ENCODE assay signal across 7 mouse cellular contexts in genomic region chr17:47695337-47695710, GRCm38 (mm10). TPM values are rescaled to one million over a fixed set of nuclear protein-coding genes. Genes with fewer than 3 reads are reported as not detected.
DNase-seq lines count a peak whose midpoint lies in the region; ATAC-seq lines count a peak whose summit lies in the region.

No protein-coding gene starts in this region.

- 0% methylated on average over 17 of the region's 23 CpGs for WGBS in lung, embryonic 16.5 days
- WGBS in embryonic facial prominence, embryonic 14.5 days, result under 1% methylated on average over 14 of the region's 23 CpGs
- under 1% methylated on average over 23 of the region's 23 CpGs for WGBS in limb, embryonic 10.5 days

- 0 out of 2 replicates have a peak, but pooled peaks cover 3% of the 10 kb centered on the region for H3K36me3 ChIP-seq in lung, embryonic 16.5 days (ENCODE audit: control insufficient read depth, insufficient read depth, low read length)
- peaks cover 11% of the 10 kb centered on the region; the same call in 1 of the 2 replicates for H3K36me3 ChIP-seq in embryonic facial prominence, embryonic 14.5 days (ENCODE audit: control insufficient read depth, insufficient read depth, low read length)
- H3K36me3 ChIP-seq in limb, embryonic 10.5 days, result peaks cover 20% of the 10 kb centered on the region
- H3K36me3 ChIP-seq in splenic B cell, adult 2 months (ENCODE audit: control insufficient read depth, insufficient read depth, low read length, poor library complexity, severe bottlenecking), result no peaks in the 10 kb centered on the region

- H3K4me2 ChIP-seq in lung, embryonic 16.5 days (ENCODE audit: low read depth, low read length), result peak overlapping the region; percentile 92
- peak overlapping the region; percentile 84 for H3K4me2 ChIP-seq in embryonic facial prominence, embryonic 14.5 days (ENCODE audit: low read depth, low read length)

- H3K9me3 ChIP-seq in lung, embryonic 16.5 days (ENCODE audit: control insufficient read depth, low read length), result no peaks in the 10 kb centered on the region
- no peaks in the 10 kb centered on the region for H3K9me3 ChIP-seq in embryonic facial prominence, embryonic 14.5 days (ENCODE audit: control insufficient read depth, low read length)
- H3K9me3 ChIP-seq in limb, embryonic 10.5 days (replicated peaks), result no peaks in the 10 kb centered on the region

- H3K27ac ChIP-seq in lung, embryonic 16.5 days (ENCODE audit: low read length), result peak overlapping the region; percentile 60
- H3K27ac ChIP-seq in embryonic facial prominence, embryonic 14.5 days (replicated peaks; ENCODE audit: low read depth, low read length), result peak overlapping the region; percentile 63; the same call in 1 of the 2 replicates
- H3K27ac ChIP-seq in limb, embryonic 10.5 days, result peak overlapping the region; percentile 90

- ATAC-seq in lung, embryonic 16.5 days (ENCODE audit: low read depth), result no peak
- peak; percentile 1; the same call in 1 of the 2 replicates for ATAC-seq in embryonic facial prominence, embryonic 14.5 days (ENCODE audit: low read depth)

- peak overlapping the region; percentile 77 for H3K4me3 ChIP-seq in lung, embryonic 16.5 days (ENCODE audit: low read length)
- H3K4me3 ChIP-seq in embryonic facial prominence, embryonic 14.5 days (ENCODE audit: low read depth, low read length), result peak overlapping the region; percentile 85
- peak overlapping the region; percentile 85 for H3K4me3 ChIP-seq in limb, embryonic 10.5 days

- peak overlapping the region; percentile 83 for H3K9ac ChIP-seq in lung, embryonic 16.5 days (ENCODE audit: low read length)
- H3K9ac ChIP-seq in embryonic facial prominence, embryonic 14.5 days (ENCODE audit: low read depth, low read length), result peak overlapping the region; percentile 87

- DNase-seq in lung, postnatal 14 days, result no peak
- DNase-seq in embryonic facial prominence, embryonic 14.5 days (ENCODE audit: low spot score), result no peak
- no peak for DNase-seq in limb, embryonic 10.5 days (ENCODE audit: low spot score)
- peak; percentile 23 for DNase-seq in splenic B cell, adult 2 months (ENCODE audit: low read depth, low spot score)
- no peak for DNase-seq in layer of hippocampus, postnatal 14 days (ENCODE audit: low spot score in 2 of 2)
- DNase-seq in adipocyte (ENCODE audit: low spot score), result no peak

- no peaks in the 10 kb centered on the region for H3K27me3 ChIP-seq in lung, embryonic 16.5 days (ENCODE audit: control insufficient read depth, insufficient read depth, low read depth, low read length)
- no peaks in the 10 kb centered on the region for H3K27me3 ChIP-seq in embryonic facial prominence, embryonic 14.5 days (replicated peaks; ENCODE audit: control insufficient read depth, insufficient read depth, low read length)
- peaks cover 40% of the 10 kb centered on the region for H3K27me3 ChIP-seq in limb, embryonic 10.5 days (ENCODE audit: low read depth, poor library complexity, severe bottlenecking)
- no peaks in the 10 kb centered on the region for H3K27me3 ChIP-seq in splenic B cell, adult 2 months (ENCODE audit: control insufficient read depth, insufficient read depth, low read length, poor library complexity, severe bottlenecking)

- peaks cover 12% of the 10 kb centered on the region for H3K4me1 ChIP-seq in lung, embryonic 16.5 days (replicated peaks; ENCODE audit: control insufficient read depth, insufficient read depth, low read length)
- H3K4me1 ChIP-seq in embryonic facial prominence, embryonic 14.5 days (ENCODE audit: control insufficient read depth, insufficient read depth, low read length), result no peaks in the 10 kb centered on the region; the same call in 1 of the 2 replicates
- H3K4me1 ChIP-seq in limb, embryonic 10.5 days, result peaks cover 20% of the 10 kb centered on the region

RNA-seq across cellular contexts. Expression of gene Prickle4, which starts 0.8 kb away (rescaled TPM):
- 0.69 and 0.88 TPM in 2 replicates for polyA plus RNA-seq in lung, embryonic 16.5 days (2015; fragmentation: Nextera tagmentation; extraction: Ambion mirVana)
- polyA plus RNA-seq in embryonic facial prominence, embryonic 14.5 days (2014; fragmentation: Nextera tagmentation; extraction: Ambion mirVana), result 1.8 and 2.1 TPM in 2 replicates
- 0.56 and 0.76 TPM in 2 replicates for polyA plus RNA-seq in limb, embryonic 10.5 days (2016; fragmentation: Nextera tagmentation; extraction: Ambion mirVana)
- 1 to 10 TPM; 7.3 to 7.5 TPM for total RNA-seq in layer of hippocampus, postnatal 14 days (2021)

RNA-seq across cellular contexts. Expression of gene Gm21981, which starts 1.1 kb away (rescaled TPM):
- 0.26 and 0.41 TPM in 2 replicates for polyA plus RNA-seq in lung, embryonic 16.5 days (2015; fragmentation: Nextera tagmentation; extraction: Ambion mirVana)
- polyA plus RNA-seq in embryonic facial prominence, embryonic 14.5 days (2014; fragmentation: Nextera tagmentation; extraction: Ambion mirVana), result 1.5 and 2.1 TPM in 2 replicates
- 0.23 TPM in 1 of 2 replicates, not detected in the other for polyA plus RNA-seq in limb, embryonic 10.5 days (2016; fragmentation: Nextera tagmentation; extraction: Ambion mirVana)
- 1 to 10 TPM; 2.4 to 2.7 TPM for total RNA-seq in layer of hippocampus, postnatal 14 days (2021)

RNA-seq across cellular contexts. Expression of gene Frs3, which starts 6.5 kb away (rescaled TPM):
- polyA plus RNA-seq in lung, embryonic 16.5 days (2015; fragmentation: Nextera tagmentation; extraction: Ambion mirVana), result 5.1 TPM in 2 replicates
- polyA plus RNA-seq in embryonic facial prominence, embryonic 14.5 days (2014; fragmentation: Nextera tagmentation; extraction: Ambion mirVana), result 4.0 and 4.2 TPM in 2 replicates
- polyA plus RNA-seq in limb, embryonic 10.5 days (2016; fragmentation: Nextera tagmentation; extraction: Ambion mirVana), result 5.0 and 7.3 TPM in 2 replicates
- 10 to 100 TPM; 22.2 to 27.6 TPM for total RNA-seq in layer of hippocampus, postnatal 14 days (2021)

RNA-seq across cellular contexts. Expression of gene Tomm6, which starts 7.1 kb away (rescaled TPM):
- 389 and 399 TPM in 2 replicates for polyA plus RNA-seq in lung, embryonic 16.5 days (2015; fragmentation: Nextera tagmentation; extraction: Ambion mirVana)
- 365 and 382 TPM in 2 replicates for polyA plus RNA-seq in embryonic facial prominence, embryonic 14.5 days (2014; fragmentation: Nextera tagmentation; extraction: Ambion mirVana)
- polyA plus RNA-seq in limb, embryonic 10.5 days (2016; fragmentation: Nextera tagmentation; extraction: Ambion mirVana), result 364 and 404 TPM in 2 replicates
- total RNA-seq in layer of hippocampus, postnatal 14 days (2021), result 100 to 1,000 TPM; 225 to 243 TPM

RNA-seq across cellular contexts. Expression of gene Pgc, which starts 31.3 kb away (rescaled TPM):
- 22.5 and 26.8 TPM in 2 replicates for polyA plus RNA-seq in lung, embryonic 16.5 days (2015; fragmentation: Nextera tagmentation; extraction: Ambion mirVana)
- 0.21 TPM in 1 of 2 replicates, not detected in the other for polyA plus RNA-seq in embryonic facial prominence, embryonic 14.5 days (2014; fragmentation: Nextera tagmentation; extraction: Ambion mirVana)
- polyA plus RNA-seq in limb, embryonic 10.5 days (2016; fragmentation: Nextera tagmentation; extraction: Ambion mirVana), result not detected in 2 replicates
- total RNA-seq in layer of hippocampus, postnatal 14 days (2021), result not detected
